Mouse (Mus musculus) gastrocnemius, adult 8-10 months (tissue): ENCODE data around the gene Adamts6. TPM values are rescaled to one million over a fixed set of nuclear protein-coding genes. Genes with fewer than 3 reads are reported as not detected.

Experiments
- total RNA-seq, 4 experiments: library from RNA; stranded (reverse); gene quantifications; 2 replicates each; pipeline ENCODE4 v1.2.4; 2022

Gene Adamts6
- total RNA-seq, 4 experiments from 2014 or later: 0.75 to 1.3 (median 1.0) TPM

Other genes with a start within 250 kb of the Adamts6 start
- gene Nln, start 178.2 kb upstream of the Adamts6 start, total RNA-seq: 1 to 10 TPM; 4.6 to 5.9 (median 5.1) TPM
- under 1 TPM; 0.10 to 0.83 (median 0.61) TPM for gene Sgtb, start 178.1 kb upstream of the Adamts6 start, total RNA-seq
- gene Trappc13, start 109.4 kb upstream of the Adamts6 start, total RNA-seq: 10 to 100 TPM; 32.3 to 36.0 (median 34.4) TPM
- gene Trim23, start 109.0 kb upstream of the Adamts6 start, total RNA-seq: 10 to 100 TPM; 27.1 to 29.6 (median 28.0) TPM
- under 1 TPM in 3 of 4 experiments, not detected in 1; 0.19 to 0.43 (median 0.34) TPM for gene Cenpk, start 59.2 kb upstream of the Adamts6 start, total RNA-seq
- 1 to 10 TPM; 6.3 to 7.5 (median 7.0) TPM for gene Ppwd1, start 59.0 kb upstream of the Adamts6 start, total RNA-seq